8 mouse cellular contexts compared by ENCODE assay signal in the genomic region with DNA sequence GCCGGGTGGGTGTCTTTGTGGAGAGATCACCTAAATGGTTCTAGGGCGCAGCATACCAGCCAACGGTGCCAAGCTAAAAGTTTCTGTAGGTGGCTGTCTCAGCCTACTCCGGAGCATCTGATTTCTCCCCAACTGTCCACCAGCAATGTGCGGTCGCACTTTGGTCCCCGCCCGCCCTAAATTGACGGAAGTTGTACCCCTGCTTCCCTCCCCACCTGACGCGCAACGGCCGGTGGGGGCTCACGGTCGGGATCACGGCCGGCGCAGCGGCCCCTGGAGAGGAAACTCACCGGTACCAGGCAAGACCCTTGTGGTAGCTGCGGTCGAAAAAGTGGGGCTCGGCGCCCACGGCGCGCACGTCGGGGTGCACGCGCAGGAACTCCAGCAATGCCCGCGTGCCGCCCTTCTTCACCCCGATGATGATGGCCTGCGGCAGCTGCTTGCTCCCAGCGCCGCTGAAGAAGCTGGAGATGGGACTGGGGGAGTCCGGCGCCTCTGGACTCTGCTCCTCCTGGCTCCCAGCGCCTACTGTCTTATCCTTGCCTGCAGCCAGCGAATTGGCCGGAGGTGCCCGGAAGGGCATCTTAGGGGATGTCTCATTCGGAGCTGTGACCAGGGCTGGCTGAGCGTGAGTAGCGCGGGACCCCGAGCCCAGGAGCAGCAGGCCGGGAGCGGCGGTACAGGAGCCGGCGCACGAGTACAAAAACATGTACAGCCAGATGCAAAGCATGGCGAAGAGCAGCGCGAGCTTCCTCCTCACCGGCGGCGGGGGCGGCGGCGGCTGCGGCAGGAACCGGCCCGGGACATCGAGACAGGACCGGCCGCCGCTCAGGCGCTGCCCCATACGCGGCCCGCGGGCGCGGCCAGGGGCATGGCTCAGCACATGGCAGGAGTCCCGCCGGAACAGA. TPM values are rescaled to one million over a fixed set of nuclear protein-coding genes. Genes with fewer than 3 reads are reported as not detected.
DNase-seq lines count a peak whose midpoint lies in the region; ATAC-seq lines count a peak whose summit lies in the region.

No protein-coding gene starts in this region.

- no peaks in the 10 kb centered on the region for H3K9me3 ChIP-seq in heart, embryonic 11.5 days (replicated peaks; ENCODE audit: control insufficient read depth, low read length)
- H3K9me3 ChIP-seq in forebrain, embryonic 13.5 days (replicated peaks) = no peaks in the 10 kb centered on the region
- H3K9me3 ChIP-seq in midbrain, embryonic 16.5 days (replicated peaks; ENCODE audit: control insufficient read depth, low read length, poor library complexity, severe bottlenecking) = no peaks in the 10 kb centered on the region

- WGBS in heart, embryonic 11.5 days (ENCODE audit: insufficient replicate concordance) = under 1% methylated on average over 69 of the region's 80 CpGs
- WGBS in forebrain, embryonic 13.5 days = under 1% methylated on average over 74 of the region's 80 CpGs
- 0% methylated on average over 69 of the region's 80 CpGs for WGBS in midbrain, embryonic 16.5 days

- ATAC-seq in heart, embryonic 11.5 days (replicated peaks; ENCODE audit: insufficient number of reproducible peaks, low FRiP score, low TSS enrichment) = 0 out of 2 replicates have a peak, but pooled peaks have one; percentile 8
- peak; percentile 19 for ATAC-seq in forebrain, embryonic 13.5 days
- ATAC-seq in midbrain, embryonic 16.5 days = peak; percentile 13; the same call in 1 of the 2 replicates

- H3K4me2 ChIP-seq in heart, embryonic 11.5 days = peak overlapping the region; percentile 92
- H3K4me2 ChIP-seq in forebrain, embryonic 13.5 days = peak overlapping the region; percentile 94
- H3K4me2 ChIP-seq in midbrain, embryonic 16.5 days (ENCODE audit: low read length) = peak overlapping the region; percentile 91

- intact Hi-C loops in heart, postnatal 25 days (cut with DNase I) = loop anchor here (5.0 kb wide), 2 partner anchors 161 to 976 kb away; no protein-coding TSS in a partner anchor
- intact Hi-C loops in left cerebral cortex, postnatal 14 days (cut with DNase I) = loop anchor here (2.0 to 5.0 kb wide), 5 partner anchors 519 to 1046 kb away; no protein-coding TSS in a partner anchor

- H3K36me3 ChIP-seq in heart, embryonic 11.5 days (ENCODE audit: control insufficient read depth, insufficient read depth, low read length) = no peaks in the 10 kb centered on the region
- no peaks in the 10 kb centered on the region for H3K36me3 ChIP-seq in forebrain, embryonic 13.5 days (ENCODE audit: poor library complexity, severe bottlenecking)
- H3K36me3 ChIP-seq in midbrain, embryonic 16.5 days (ENCODE audit: control insufficient read depth, insufficient read depth, low read length) = no peaks in the 10 kb centered on the region

- H3K4me1 ChIP-seq in heart, embryonic 11.5 days (ENCODE audit: control insufficient read depth, insufficient read depth, low read length) = peaks cover 19% of the 10 kb centered on the region
- peaks cover 57% of the 10 kb centered on the region for H3K4me1 ChIP-seq in forebrain, embryonic 13.5 days
- peaks cover 32% of the 10 kb centered on the region for H3K4me1 ChIP-seq in midbrain, embryonic 16.5 days (ENCODE audit: control insufficient read depth, insufficient read depth, low read length)

- H3K9ac ChIP-seq in heart, embryonic 11.5 days (ENCODE audit: low read depth, low read length) = peak overlapping the region; percentile 72
- peak overlapping the region; percentile 62 for H3K9ac ChIP-seq in forebrain, embryonic 13.5 days
- peak overlapping the region; percentile 74 for H3K9ac ChIP-seq in midbrain, embryonic 16.5 days (ENCODE audit: low read depth, low read length)

- H3K27me3 ChIP-seq in heart, embryonic 11.5 days (ENCODE audit: control insufficient read depth, insufficient read depth, low read length) = peaks cover 56% of the 10 kb centered on the region
- peaks cover 97% of the 10 kb centered on the region for H3K27me3 ChIP-seq in forebrain, embryonic 13.5 days
- H3K27me3 ChIP-seq in midbrain, embryonic 16.5 days (ENCODE audit: control insufficient read depth, insufficient read depth, low read depth, low read length) = peaks cover 28% of the 10 kb centered on the region

- peak overlapping the region; percentile 62 for H3K4me3 ChIP-seq in heart, embryonic 11.5 days (ENCODE audit: low read depth, low read length)
- peak overlapping the region; percentile 53 for H3K4me3 ChIP-seq in forebrain, embryonic 13.5 days
- peak overlapping the region; percentile 62 for H3K4me3 ChIP-seq in midbrain, embryonic 16.5 days (ENCODE audit: low read depth, low read length)

- no peak for DNase-seq in heart, postnatal 25 days (ENCODE audit: low spot score)
- peak; percentile 10 for DNase-seq in ES-CJ7 (ENCODE audit: low read depth, low spot score)
- peak; percentile 58 for DNase-seq in kidney, postnatal 10 days
- no peak for DNase-seq in left cerebral cortex, postnatal 14 days (ENCODE audit: low spot score in 2 of 2)
- DNase-seq in adipocyte (ENCODE audit: low spot score) = no peak

- no peak overlapping the region for H3K27ac ChIP-seq in heart, embryonic 11.5 days (ENCODE audit: low read depth, low read length)
- no peak overlapping the region for H3K27ac ChIP-seq in forebrain, embryonic 13.5 days
- peak overlapping the region; percentile 67 for H3K27ac ChIP-seq in midbrain, embryonic 16.5 days (ENCODE audit: low read length)

RNA-seq across cellular contexts. Expression of gene Hs3st3b1, which starts 0.8 kb away (rescaled TPM):
- 4.2 and 5.3 TPM in 2 replicates for polyA plus RNA-seq in heart, embryonic 11.5 days (2014; fragmentation: Nextera tagmentation; extraction: Ambion mirVana)
- total RNA-seq in heart, postnatal 25 days (2021) = 1 to 10 TPM in 1 of 2 experiments, under 1 TPM in 1; 0.92 to 1.1 TPM
- 2.4 and 3.2 TPM in 2 replicates for polyA plus RNA-seq in forebrain, embryonic 13.5 days (2015; fragmentation: Nextera tagmentation; extraction: Ambion mirVana)
- 9.4 and 15.4 TPM in 2 replicates for polyA plus RNA-seq in midbrain, embryonic 16.5 days (2015; fragmentation: Nextera tagmentation; extraction: Ambion mirVana)
- total RNA-seq in left cerebral cortex, postnatal 14 days (2021) = 1 to 10 TPM in 1 of 2 experiments, under 1 TPM in 1; 0.87 to 1.3 TPM

Comparison
In these comparisons a context has a peak if more than half of its experiments do, and no peak if none do; other contexts are left out.
1. DNase-seq: peak in ES-CJ7 (single experiment) and kidney, postnatal 10 days (single experiment); none in heart, postnatal 25 days (single experiment), left cerebral cortex, postnatal 14 days (0 of 2) and adipocyte (single experiment).
2. Peak in every context shown above with its lines, with median percentiles within 50 percentile points of each other: ATAC-seq, H3K4me2 ChIP-seq, H3K4me3 ChIP-seq and H3K9ac ChIP-seq.